Mouse (Mus musculus): Measurements from ENCODE around the gene Stx1a.

Stx1a gene

GRCm38 (mm10) chr5:135023344-135024173 lies at the start of gene Stx1a:
TSS of gene Stx1a (plus strand) at chr5:135023482.
- peak; percentile 37 for DNase-seq (ENCODE audit: low spot score)

GRCm38 (mm10) chr5:134973526-134973925 lies 49.8 kb upstream of the Stx1a start:
- DNase-seq (ENCODE audit: low spot score) = no peak

GRCm38 (mm10) chr5:134974294-134974693 lies 49.0 kb upstream of the Stx1a start:
- DNase-seq (ENCODE audit: low spot score) = no peak

GRCm38 (mm10) chr5:134974921-134975320 lies 48.4 kb upstream of the Stx1a start:
- DNase-seq (ENCODE audit: low spot score) = no peak

- DNase-seq (ENCODE audit: low spot score) = no peak
These were observed 47.1 kb upstream of the Stx1a start for GRCm38 (mm10) chr5:134976164-134976563.

GRCm38 (mm10) chr5:134976577-134977250 lies 46.6 kb upstream of the Stx1a start:
- no peak for DNase-seq (ENCODE audit: low spot score)

GRCm38 (mm10) chr5:134977837-134978236 lies 45.4 kb upstream of the Stx1a start:
- DNase-seq (ENCODE audit: low spot score) = no peak

- DNase-seq (ENCODE audit: low spot score) = no peak
These were observed 42.1 kb upstream of the Stx1a start for GRCm38 (mm10) chr5:134981149-134981548.

GRCm38 (mm10) chr5:134983111-134983510 lies 40.2 kb upstream of the Stx1a start:
- DNase-seq (ENCODE audit: low spot score) = no peak

- DNase-seq (ENCODE audit: low spot score) = no peak
These were observed 39.5 kb upstream of the Stx1a start for GRCm38 (mm10) chr5:134983771-134984170.

GRCm38 (mm10) chr5:134985633-134986297 lies 37.5 kb upstream of the Stx1a start, which contains the start of gene Cldn3:
TSS of gene Cldn3 (plus strand) at chr5:134986214.
- no peak for DNase-seq (ENCODE audit: low spot score)

GRCm38 (mm10) chr5:134986298-134987268 lies 36.7 kb upstream of the Stx1a start:
- DNase-seq (ENCODE audit: low spot score) = no peak

- DNase-seq (ENCODE audit: low spot score) = no peak
These were observed 34.1 kb upstream of the Stx1a start for GRCm38 (mm10) chr5:134989166-134989565.

- no peak for DNase-seq (ENCODE audit: low spot score)
These were observed 33.5 kb upstream of the Stx1a start for GRCm38 (mm10) chr5:134989741-134990140.

GRCm38 (mm10) chr5:134992566-134992965 lies 30.7 kb upstream of the Stx1a start:
- DNase-seq (ENCODE audit: low spot score) = no peak

GRCm38 (mm10) chr5:134998359-134998758 lies 24.9 kb upstream of the Stx1a start:
- no peak for DNase-seq (ENCODE audit: low spot score)

GRCm38 (mm10) chr5:134999797-135000196 lies 23.5 kb upstream of the Stx1a start:
- no peak for DNase-seq (ENCODE audit: low spot score)

- DNase-seq (ENCODE audit: low spot score) = no peak
These were observed 22.5 kb upstream of the Stx1a start for GRCm38 (mm10) chr5:135000751-135001150.

GRCm38 (mm10) chr5:135001309-135001708 lies 22.0 kb upstream of the Stx1a start:
- DNase-seq (ENCODE audit: low spot score) = no peak

- no peak for DNase-seq (ENCODE audit: low spot score)
These were observed 21.1 kb upstream of the Stx1a start for GRCm38 (mm10) chr5:135002151-135002550.

GRCm38 (mm10) chr5:135007802-135008571 lies 15.3 kb upstream of the Stx1a start:
- no peak for DNase-seq (ENCODE audit: low spot score)
